Mouse (Mus musculus): ENCODE results near the gene V1ra8.
"Not testable (repeated sequence)": the region's sequence is repeated elsewhere in the genome, so short reads cannot be mapped to it uniquely, and the experiment has no call there.

V1ra8 gene

GRCm38 (mm10) chr6:90202493-90202892 is at the start of gene V1ra8:
Gene V1ra8 (plus strand): TSS chr6:90202793.
- CTCF ChIA-PET = not testable (repeated sequence)

GRCm38 (mm10) chr6:90160139-90160538 is 42.5 kb upstream of the V1ra8 start:
- CTCF ChIA-PET = no interaction called here

- CTCF ChIA-PET = no interaction called here
Observed at GRCm38 (mm10) chr6:90174508-90174907, 28.1 kb upstream of the V1ra8 start, which contains the start of gene Vmn1r52. Gene Vmn1r52 (plus strand): TSS chr6:90174808.

- CTCF ChIA-PET = no interaction called here
Observed at GRCm38 (mm10) chr6:90224338-90224737, 21.7 kb downstream of the V1ra8 start, which contains the start of gene Vmn1r53. Gene Vmn1r53 (minus strand): TSS chr6:90224438.

- CTCF ChIA-PET = not testable (repeated sequence)
Observed at GRCm38 (mm10) chr6:90232114-90232513, 29.5 kb downstream of the V1ra8 start.

GRCm38 (mm10) chr6:90232681-90233080 is 30.1 kb downstream of the V1ra8 start:
- CTCF ChIA-PET = no interaction called here

- CTCF ChIA-PET = no interaction called here
Observed at GRCm38 (mm10) chr6:90244019-90244418, 41.4 kb downstream of the V1ra8 start.

GRCm38 (mm10) chr6:90246000-90246399 is 43.4 kb downstream of the V1ra8 start, which contains the start of gene Vmn1r54:
Gene Vmn1r54 (plus strand): TSS chr6:90246300.
- CTCF ChIA-PET = no interaction called here

All from spleen, embryonic (tissue).